Mouse (Mus musculus) midbrain, embryonic 14.5 days (tissue): ENCODE data around the gene Rtp2. TPM values are rescaled to one million over a fixed set of nuclear protein-coding genes. Genes with fewer than 3 reads are reported as not detected.

Experiments used
- ATAC-seq: fragments of 200-750 bp; cut with Nextera tagmentation; 2 replicates; pipeline ENCODE4 v1.8.0; 2017; ENCODE audit warnings: moderate number of reproducible peaks, moderate library complexity; ENCODE audit not compliant: low FRiP score, low TSS enrichment
- DNase-seq: peaks from one replicate; pipeline ENCODE4 v3.0.0-alpha.2; 2015
- H3K27ac ChIP-seq: fragments of 300-500 bp; sonication (generic); replicated peaks from 2 replicates; pipeline ENCODE4 v1.5.1; 2014; ENCODE audit warnings: mild to moderate bottlenecking, low read depth, low read length, moderate library complexity
- H3K27me3 ChIP-seq: fragments of 300-500 bp; sonication (generic); 2 replicates; pipeline ENCODE4 v1.6.1; 2014; ENCODE audit warnings: low read length, control low read depth, mixed read lengths; ENCODE audit not compliant: control insufficient read depth, insufficient read depth
- H3K36me3 ChIP-seq: fragments of 300-500 bp; sonication (generic); 2 replicates; pipeline ENCODE4 v1.6.1; 2014; ENCODE audit warnings: low read length, control low read depth; ENCODE audit not compliant: control insufficient read depth, insufficient read depth
- H3K4me1 ChIP-seq: fragments of 300-500 bp; sonication (generic); 2 replicates; pipeline ENCODE4 v1.6.1; 2014; ENCODE audit warnings: mild to moderate bottlenecking, antibody characterized with exemption, low read length, control low read depth; ENCODE audit not compliant: control insufficient read depth, insufficient read depth
- H3K4me2 ChIP-seq: fragments of 300-500 bp; sonication (generic); 2 replicates; pipeline ENCODE4 v1.6.1; 2014; ENCODE audit warnings: mild to moderate bottlenecking, low read length, moderate library complexity
- H3K4me3 ChIP-seq: fragments of 300-500 bp; sonication (generic); replicated peaks from 2 replicates; pipeline ENCODE4 v1.5.1; 2014; ENCODE audit warnings: low read depth, low read length
- H3K9ac ChIP-seq: fragments of 300-500 bp; sonication (generic); replicated peaks from 2 replicates; pipeline ENCODE4 v1.6.1; 2014; ENCODE audit warnings: mild to moderate bottlenecking, low read length, moderate library complexity
- H3K9me3 ChIP-seq: fragments of 300-500 bp; sonication (generic); 2 replicates; pipeline ENCODE4 v1.6.1; 2016; ENCODE audit warnings: low read length, control low read depth, mixed read lengths; ENCODE audit not compliant: control insufficient read depth
- WGBS: fragments of 180-500 bp; shearing (Covaris S2); extraction: QIAGEN DNeasy Blood & Tissue Kit; methylation state at CpG from one replicate; pipeline ENCODE4 v1.1.7; 2014; 5-methylcytosine and 5-hydroxymethylcytosine counted together
- polyA plus RNA-seq: library from polyadenylated mRNA; unstranded; fragments of >200 nt; fragmentation: Nextera tagmentation; extraction: Ambion mirVana; gene quantifications from 2 replicates; pipeline ENCODE4 v1.2.1, GENCODE M21; 2014

Gene Rtp2
- polyA plus RNA-seq = not detected in 2 replicates

DNA sequence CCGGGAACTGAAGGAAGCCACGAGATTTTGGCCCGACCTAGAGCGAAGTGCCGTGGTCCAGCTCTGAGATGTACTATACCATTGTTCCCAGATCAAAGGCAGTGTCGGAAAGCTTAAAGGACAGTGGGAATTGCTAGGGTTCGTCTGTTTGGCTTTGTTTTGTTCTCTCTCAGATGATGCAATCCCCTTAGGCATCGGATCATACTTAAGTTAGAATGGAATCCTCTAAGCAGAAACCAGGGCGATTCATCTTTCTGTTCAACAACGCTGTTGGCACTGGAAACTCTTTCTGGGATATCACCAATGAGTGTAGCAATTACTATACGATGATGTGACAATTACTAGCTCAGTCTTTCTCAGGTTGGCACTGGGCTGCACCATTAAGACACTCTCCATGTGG is at the start of gene Rtp2:
TSS of gene Rtp2 (minus strand) at position 101 of the 400 bp plus-strand sequence.
- Histone ChIP-seq H3K9me3 (no peaks in the 10 kb centered on the region), H3K4me1 (no peaks in the 10 kb centered on the region), H3K36me3 (no peaks in the 10 kb centered on the region), H3K27me3 (no peaks in the 10 kb centered on the region), H3K4me2 (no peak within 1 kb of the TSS), H3K4me3 (no peak within 1 kb of the TSS), H3K27ac (no peak within 1 kb of the TSS), H3K9ac (no peak within 1 kb of the TSS)
- ATAC-seq (no peak), DNase-seq (no peak)
- 62% methylated on average over 11 of the region's 11 CpGs for WGBS

DNA sequence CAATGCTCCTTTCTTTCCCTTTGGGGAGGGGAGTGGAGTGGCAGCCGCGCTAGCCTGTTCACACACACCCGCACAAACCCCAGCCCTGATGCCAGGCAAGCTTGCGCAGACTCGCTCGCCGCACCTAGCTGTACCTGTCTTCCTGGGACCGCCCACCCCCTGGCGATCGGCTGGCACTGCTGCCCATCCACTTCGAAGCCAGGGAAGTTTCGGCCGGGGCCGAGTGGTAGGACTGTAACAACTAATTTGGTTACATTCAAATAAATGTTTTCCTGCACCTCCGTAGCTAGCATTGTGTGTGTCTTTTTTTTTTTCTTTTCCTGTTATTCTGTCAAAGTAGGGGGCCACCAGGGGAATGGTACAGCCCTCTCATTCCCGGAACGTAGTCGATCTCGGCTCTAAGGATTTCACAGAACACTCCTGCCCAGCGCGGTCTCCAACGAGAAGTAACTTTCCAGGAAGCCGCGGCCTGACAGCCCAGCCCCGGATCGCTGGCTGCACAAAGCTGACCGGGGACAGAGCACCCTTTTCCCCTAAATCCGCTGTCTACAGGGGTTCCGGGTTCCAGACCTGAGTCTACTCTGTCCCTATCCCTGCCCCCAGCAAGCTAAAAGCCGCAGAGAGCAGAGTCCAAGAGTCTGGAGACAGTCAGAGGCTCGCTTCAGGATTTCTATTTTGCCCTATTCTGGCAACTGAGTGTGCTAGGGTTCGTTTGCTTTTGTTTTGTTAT is 49.0 kb upstream of the Rtp2 start:
- WGBS = 2% methylated on average over 32 of the region's 32 CpGs
- H3K4me1 ChIP-seq = peaks cover 28% of the 10 kb centered on the region
- H3K4me3 ChIP-seq = peak overlapping the region; percentile 34
- peak; percentile 51 for DNase-seq
- peak overlapping the region; percentile 80 for H3K4me2 ChIP-seq
- H3K27ac ChIP-seq = no peak overlapping the region
- H3K27me3 ChIP-seq = peaks cover 57% of the 10 kb centered on the region
- H3K9me3 ChIP-seq = no peaks in the 10 kb centered on the region
- ATAC-seq = no peak
- H3K36me3 ChIP-seq = no peaks in the 10 kb centered on the region
- peak overlapping the region; percentile 39; the same call in 1 of the 2 replicates for H3K9ac ChIP-seq

DNA sequence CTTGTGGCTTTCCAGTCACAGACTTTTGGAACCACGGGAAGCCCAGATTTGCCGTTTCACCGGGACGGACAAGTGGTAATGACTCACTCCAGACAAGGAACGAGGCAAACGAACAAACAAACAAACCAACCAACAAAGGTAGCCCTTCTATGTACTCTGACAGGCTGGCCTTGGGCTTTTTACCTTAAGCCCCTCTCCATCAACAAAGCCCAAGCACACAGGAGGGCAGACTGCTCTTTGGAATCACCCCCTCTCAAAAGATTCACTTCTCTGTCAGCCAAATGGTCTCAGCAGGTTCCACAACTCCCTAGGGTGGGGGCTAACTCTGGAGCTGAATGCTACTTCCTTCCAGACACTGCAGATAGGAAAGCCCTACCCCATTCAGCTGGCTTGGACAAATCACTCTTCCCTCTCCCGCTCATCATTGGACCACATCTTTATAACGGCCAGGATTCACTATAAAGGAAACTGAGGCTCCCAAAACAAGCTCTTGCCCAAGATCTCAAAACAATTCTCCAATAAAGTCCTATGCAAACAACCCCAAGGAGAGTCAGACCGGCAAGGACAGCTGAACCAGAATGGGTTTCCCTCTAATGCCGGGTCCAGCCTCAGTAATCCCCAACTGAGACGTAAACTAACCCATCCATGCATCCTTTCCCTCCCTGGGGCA is 48.1 kb upstream of the Rtp2 start:
- WGBS = 4% methylated on average over 11 of the region's 11 CpGs
- peaks cover 50% of the 10 kb centered on the region for H3K27me3 ChIP-seq
- peak overlapping the region; percentile 31; the same call in 1 of the 2 replicates for H3K9ac ChIP-seq

DNA sequence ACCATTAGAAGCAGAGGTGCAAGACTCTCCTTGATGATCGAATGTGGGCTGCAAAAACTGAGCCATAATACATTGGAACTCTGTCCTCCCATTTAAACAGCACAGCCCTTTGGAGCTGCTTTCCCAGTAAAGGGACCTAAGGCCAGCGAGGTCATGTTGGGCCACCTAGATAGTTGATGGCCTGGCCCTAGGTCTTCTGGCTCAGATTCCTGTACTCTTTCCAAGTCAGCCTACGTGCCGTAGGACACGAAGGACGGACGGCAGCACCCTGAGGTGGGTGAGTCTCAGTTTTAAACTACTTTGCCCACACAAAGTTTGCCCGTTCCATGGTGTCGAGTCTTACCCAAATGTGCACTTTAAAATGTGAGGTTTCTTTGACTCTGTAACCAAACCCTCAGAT is 47.3 kb upstream of the Rtp2 start:
- WGBS = 85% methylated on average over 9 of the region's 9 CpGs
- Histone ChIP-seq H3K4me2 (no peak overlapping the region), H3K4me3 (no peak overlapping the region), H3K9ac (no peak overlapping the region), H3K4me1 (peaks cover 22% of the 10 kb centered on the region), H3K9me3 (no peaks in the 10 kb centered on the region), H3K27me3 (peaks cover 41% of the 10 kb centered on the region), H3K36me3 (no peaks in the 10 kb centered on the region), H3K27ac (no peak overlapping the region)
- ATAC-seq (no peak), DNase-seq (no peak)

More for the DNA sequence above, 48.1 kb upstream of the Rtp2 start:
- no peak overlapping the region for H3K27ac ChIP-seq
- DNase-seq = no peak
- H3K4me2 ChIP-seq = peak overlapping the region; percentile 80
- H3K4me1 ChIP-seq = peaks cover 28% of the 10 kb centered on the region
- no peaks in the 10 kb centered on the region for H3K36me3 ChIP-seq
- no peak for ATAC-seq
- H3K9me3 ChIP-seq = no peaks in the 10 kb centered on the region
- peak overlapping the region; percentile 34 for H3K4me3 ChIP-seq

DNA sequence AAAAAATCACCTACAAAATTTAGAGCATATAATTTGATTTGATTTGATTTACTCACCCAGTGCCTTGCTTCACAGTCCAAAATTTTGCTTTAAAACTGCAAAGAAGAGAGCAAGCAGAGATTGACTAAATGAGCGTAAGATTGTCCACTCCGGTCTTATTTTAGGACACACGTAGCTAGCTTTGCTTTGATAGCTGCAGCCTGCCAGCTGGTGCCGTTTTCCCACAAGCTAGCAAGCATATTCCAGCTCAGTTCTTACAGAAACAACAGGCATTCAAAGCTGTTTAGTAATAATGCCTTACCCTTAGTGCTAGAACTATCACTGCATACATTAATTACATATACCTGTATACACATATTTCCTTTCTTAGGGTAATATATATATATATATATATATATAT is 46.3 kb upstream of the Rtp2 start:
- Histone ChIP-seq H3K36me3 (no peaks in the 10 kb centered on the region), H3K4me1 (peaks cover 17% of the 10 kb centered on the region), H3K4me3 (no peak overlapping the region), H3K27ac (no peak overlapping the region), H3K4me2 (no peak overlapping the region), H3K27me3 (peaks cover 33% of the 10 kb centered on the region), H3K9me3 (no peaks in the 10 kb centered on the region), H3K9ac (no peak overlapping the region)
- ATAC-seq (no peak), DNase-seq (no peak)
- 84% methylated on average over 4 of the region's 4 CpGs for WGBS

DNA sequence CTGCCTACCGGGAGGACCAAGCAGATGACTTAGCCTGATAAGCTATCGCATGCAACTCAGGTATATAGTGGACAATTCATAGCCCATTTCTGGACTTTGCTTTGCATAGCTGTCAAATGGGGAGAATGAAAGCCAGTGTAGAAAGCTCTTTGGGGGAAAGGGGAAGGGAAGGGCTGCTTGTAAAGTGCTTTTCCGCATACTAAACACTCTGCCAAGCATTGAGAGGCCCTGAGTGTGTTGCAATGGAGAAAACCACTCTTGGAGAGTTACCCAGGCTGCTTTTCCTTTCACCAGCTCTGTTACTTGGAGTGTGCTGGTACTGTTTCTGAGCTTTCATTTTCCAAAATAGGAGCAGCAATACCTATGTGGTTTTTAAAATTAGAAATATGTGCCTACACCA is 45.5 kb upstream of the Rtp2 start:
- no peak for ATAC-seq
- WGBS = 81% methylated on average over 3 of the region's 3 CpGs
- Histone ChIP-seq H3K27me3 (peaks cover 33% of the 10 kb centered on the region), H3K4me1 (peaks cover 12% of the 10 kb centered on the region), H3K4me3 (no peak overlapping the region), H3K4me2 (no peak overlapping the region), H3K36me3 (no peaks in the 10 kb centered on the region), H3K9ac (no peak overlapping the region), H3K9me3 (no peaks in the 10 kb centered on the region), H3K27ac (no peak overlapping the region)
- no peak for DNase-seq

DNA sequence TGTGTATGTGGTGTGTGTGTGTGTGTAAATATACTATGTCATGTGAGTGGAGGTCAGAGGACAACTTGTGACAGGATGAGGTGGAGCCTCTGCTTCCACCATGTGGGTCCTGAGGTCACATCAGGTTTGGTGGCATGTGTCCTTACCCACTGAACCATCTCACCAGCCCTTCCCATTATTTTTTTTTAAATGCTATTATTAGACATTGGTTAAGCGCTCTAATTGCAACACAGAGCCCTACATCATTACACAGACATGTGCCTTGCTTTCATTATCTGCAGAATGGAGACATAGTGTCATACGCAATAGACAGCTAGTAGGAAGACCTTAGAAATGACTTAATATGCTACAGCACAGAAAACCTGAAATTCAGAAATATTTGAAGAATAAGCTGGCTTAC is 44.0 kb upstream of the Rtp2 start:
- H3K36me3 ChIP-seq = no peaks in the 10 kb centered on the region
- no peak for ATAC-seq
- H3K9me3 ChIP-seq = no peaks in the 10 kb centered on the region
- peaks cover 5% of the 10 kb centered on the region for H3K4me1 ChIP-seq
- no peak overlapping the region for H3K9ac ChIP-seq
- 99% methylated on average over 2 of the region's 2 CpGs for WGBS
- DNase-seq = no peak
- peaks cover 23% of the 10 kb centered on the region for H3K27me3 ChIP-seq
- no peak overlapping the region for H3K27ac ChIP-seq
- H3K4me3 ChIP-seq = no peak overlapping the region
- no peak overlapping the region for H3K4me2 ChIP-seq

DNA sequence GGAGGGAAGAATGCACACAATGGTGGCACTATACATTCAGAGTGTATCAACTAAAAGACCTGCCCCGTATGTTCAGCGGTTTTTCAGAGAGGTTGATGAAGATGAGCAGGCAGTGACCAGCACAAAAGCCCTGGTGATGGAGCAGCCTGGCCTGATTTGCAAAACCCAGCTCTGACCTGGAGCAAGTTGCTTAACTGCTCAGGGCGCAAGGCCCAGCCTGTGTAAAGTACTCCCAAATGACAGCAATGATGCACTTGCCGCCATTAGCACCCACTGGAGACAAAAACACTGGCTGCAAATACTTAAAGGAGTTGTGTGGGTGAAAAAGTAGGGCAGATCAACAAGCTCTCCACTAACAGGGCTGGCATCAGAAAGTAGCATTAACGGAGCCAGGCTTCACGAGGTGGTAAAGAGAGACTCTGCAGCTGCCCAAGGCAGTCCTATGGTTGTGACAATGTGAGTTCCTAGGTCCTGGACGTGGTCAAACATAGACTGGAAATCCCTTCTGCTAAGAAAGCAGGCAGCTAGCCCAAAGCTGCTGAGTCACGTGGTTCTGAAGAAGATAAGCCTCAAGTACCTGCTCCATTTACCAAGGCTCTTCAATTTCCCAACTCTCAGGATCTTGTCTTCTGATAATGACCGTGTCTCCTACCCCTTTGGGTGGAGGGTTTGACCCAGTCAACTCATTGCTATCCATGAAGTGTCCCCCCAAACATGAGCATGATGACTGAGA is 41.6 kb upstream of the Rtp2 start:
- Histone ChIP-seq H3K4me3 (no peak overlapping the region), H3K27ac (no peak overlapping the region), H3K27me3 (no peaks in the 10 kb centered on the region), H3K4me2 (no peak overlapping the region), H3K36me3 (no peaks in the 10 kb centered on the region), H3K9me3 (no peaks in the 10 kb centered on the region), H3K4me1 (no peaks in the 10 kb centered on the region), H3K9ac (no peak overlapping the region)
- DNase-seq (no peak), ATAC-seq (no peak)
- WGBS = 89% methylated on average over 9 of the region's 9 CpGs
